Mouse (Mus musculus): Measurements from ENCODE around the gene Notch3. TPM values are rescaled to one million over a fixed set of nuclear protein-coding genes. Genes with fewer than 3 reads are reported as not detected.
A peak's percentile ranks its signal among the peaks of the same experiment; 100 is the strongest.
"Not testable (repeated sequence)": the region's sequence is repeated elsewhere in the genome, so short reads cannot be mapped to it uniquely, and the experiment has no call there.

The Notch3 gene
- polyA plus RNA-seq, 1 experiment from 2014 or later, result 7.6 TPM

- peak overlapping the region; percentile 91 for H3K4me2 ChIP-seq
- peaks cover 53% of the 10 kb centered on the region for H3K27me3 ChIP-seq
- H3K36me3 ChIP-seq; H3K9me3 ChIP-seq; H3K27ac ChIP-seq (replicated peaks): not testable (repeated sequence)
- H3K9ac ChIP-seq, result peak overlapping the region; percentile 65
- H3K4me1 ChIP-seq (replicated peaks), result peaks cover 30% of the 10 kb centered on the region
- 62% methylated on average over 5 of the region's 5 CpGs for WGBS
- peak overlapping the region; percentile 47 for H3K4me3 ChIP-seq
- ATAC-seq (ENCODE audit: low read depth), result 0 out of 2 replicates have a peak, but pooled peaks have one; percentile 2
Observed at GRCm38 (mm10) chr17:32114486-32114885, 52.2 kb downstream of the Notch3 start.

- H3K27ac ChIP-seq (replicated peaks), result no peak overlapping the region
- WGBS, result 1% methylated on average over 56 of the region's 56 CpGs
- H3K27me3 ChIP-seq, result peaks cover 54% of the 10 kb centered on the region
- peak overlapping the region; percentile 47 for H3K4me3 ChIP-seq
- no peaks in the 10 kb centered on the region for H3K9me3 ChIP-seq
- no peaks in the 10 kb centered on the region for H3K36me3 ChIP-seq
- peak overlapping the region; percentile 65 for H3K9ac ChIP-seq
- peaks cover 30% of the 10 kb centered on the region for H3K4me1 ChIP-seq (replicated peaks)
- peak overlapping the region; percentile 91 for H3K4me2 ChIP-seq
- ATAC-seq (ENCODE audit: low read depth), result peak; percentile 52; the same call in 1 of the 2 replicates
Observed at GRCm38 (mm10) chr17:32113523-32114421, 52.9 kb downstream of the Notch3 start.

- 8% methylated on average over 8 of the region's 8 CpGs for WGBS
- H3K36me3 ChIP-seq, result no peaks in the 10 kb centered on the region
- H3K4me1 ChIP-seq (replicated peaks), result peaks cover 25% of the 10 kb centered on the region
- peak overlapping the region; percentile 65; the same call in 1 of the 2 replicates for H3K9ac ChIP-seq
- no peaks in the 10 kb centered on the region for H3K9me3 ChIP-seq
- ATAC-seq (ENCODE audit: low read depth), result 0 out of 2 replicates have a peak, but pooled peaks have one; percentile 8
- H3K4me2 ChIP-seq, result peak overlapping the region; percentile 91
- H3K27me3 ChIP-seq, result peaks cover 54% of the 10 kb centered on the region
- H3K27ac ChIP-seq (replicated peaks), result no peak overlapping the region
- peak overlapping the region; percentile 47 for H3K4me3 ChIP-seq
Observed at GRCm38 (mm10) chr17:32113255-32113522, 53.5 kb downstream of the Notch3 start.

GRCm38 (mm10) chr17:32112434-32113254, 54.0 kb downstream of the Notch3 start:
- ATAC-seq (ENCODE audit: low read depth), result no peak
- H3K9me3 ChIP-seq, result no peaks in the 10 kb centered on the region
- peak overlapping the region; percentile 91 for H3K4me2 ChIP-seq
- no peaks in the 10 kb centered on the region for H3K36me3 ChIP-seq
- H3K27ac ChIP-seq (replicated peaks), result no peak overlapping the region
- H3K4me1 ChIP-seq (replicated peaks), result peaks cover 20% of the 10 kb centered on the region
- WGBS, result 67% methylated on average over 8 of the region's 8 CpGs
- H3K27me3 ChIP-seq, result peaks cover 54% of the 10 kb centered on the region
- no peak overlapping the region for H3K4me3 ChIP-seq
- no peak overlapping the region for H3K9ac ChIP-seq

GRCm38 (mm10) chr17:32110980-32111780, 55.5 kb downstream of the Notch3 start:
- no peak overlapping the region for H3K4me2 ChIP-seq
- no peak for ATAC-seq (ENCODE audit: low read depth)
- H3K4me1 ChIP-seq (replicated peaks), result peaks cover 17% of the 10 kb centered on the region
- no peaks in the 10 kb centered on the region for H3K9me3 ChIP-seq
- peaks cover 43% of the 10 kb centered on the region for H3K27me3 ChIP-seq
- H3K4me3 ChIP-seq, result no peak overlapping the region
- H3K27ac ChIP-seq (replicated peaks), result no peak overlapping the region
- 80% methylated on average over 10 of the region's 10 CpGs for WGBS
- H3K9ac ChIP-seq, result no peak overlapping the region
- no peaks in the 10 kb centered on the region for H3K36me3 ChIP-seq

GRCm38 (mm10) chr17:32110424-32110823, 56.2 kb downstream of the Notch3 start:
- 55% methylated on average over 2 of the region's 2 CpGs for WGBS

GRCm38 (mm10) chr17:32109201-32109940, 57.3 kb downstream of the Notch3 start:
- Histone ChIP-seq H3K27me3 (peaks cover 33% of the 10 kb centered on the region), H3K36me3 (no peaks in the 10 kb centered on the region), H3K4me1 (replicated peaks) (peaks cover 15% of the 10 kb centered on the region), H3K9me3 (no peaks in the 10 kb centered on the region), H3K9ac (no peak overlapping the region), H3K4me2 (no peak overlapping the region), H3K27ac (replicated peaks) (no peak overlapping the region), H3K4me3 (no peak overlapping the region)
- ATAC-seq (ENCODE audit: low read depth), result no peak
- WGBS, result 77% methylated on average over 6 of the region's 6 CpGs

More at GRCm38 (mm10) chr17:32110424-32110823, 56.2 kb downstream of the Notch3 start:
- Histone ChIP-seq H3K36me3 (no peaks in the 10 kb centered on the region), H3K4me3 (no peak overlapping the region), H3K4me1 (replicated peaks) (peaks cover 17% of the 10 kb centered on the region), H3K9me3 (no peaks in the 10 kb centered on the region), H3K27ac (replicated peaks) (no peak overlapping the region), H3K27me3 (peaks cover 35% of the 10 kb centered on the region), H3K4me2 (no peak overlapping the region), H3K9ac (no peak overlapping the region)
- no peak for ATAC-seq (ENCODE audit: low read depth)

- ATAC-seq (ENCODE audit: low read depth); H3K4me1 ChIP-seq (replicated peaks): not testable (repeated sequence)
Observed at GRCm38 (mm10) chr17:32108320-32109011, 58.2 kb downstream of the Notch3 start.

GRCm38 (mm10) chr17:32107877-32108276, 58.8 kb downstream of the Notch3 start:
- Histone ChIP-seq H3K27ac (replicated peaks) (no peak overlapping the region), H3K4me3 (no peak overlapping the region), H3K4me2 (no peak overlapping the region), H3K36me3 (no peaks in the 10 kb centered on the region), H3K27me3 (peaks cover 23% of the 10 kb centered on the region), H3K9me3 (no peaks in the 10 kb centered on the region), H3K9ac (no peak overlapping the region), H3K4me1 (replicated peaks) (0 out of 2 replicates have a peak, but pooled peaks cover under 1% of the 10 kb centered on the region)
- no peak for ATAC-seq (ENCODE audit: low read depth)
- WGBS, result 77% methylated on average over 5 of the region's 5 CpGs

More at GRCm38 (mm10) chr17:32108320-32109011, 58.2 kb downstream of the Notch3 start:
- H3K27ac ChIP-seq (replicated peaks); H3K4me2 ChIP-seq; H3K36me3 ChIP-seq; H3K4me3 ChIP-seq; H3K9ac ChIP-seq; H3K9me3 ChIP-seq: not testable (repeated sequence)
- peaks cover 25% of the 10 kb centered on the region for H3K27me3 ChIP-seq
- 81% methylated on average over 5 of the region's 5 CpGs for WGBS

- Histone ChIP-seq H3K36me3 (no peaks in the 10 kb centered on the region), H3K4me3 (no peak overlapping the region), H3K9ac (no peak overlapping the region), H3K4me1 (replicated peaks) (no peaks in the 10 kb centered on the region), H3K27me3 (peaks cover 26% of the 10 kb centered on the region; the same call in 1 of the 2 replicates), H3K27ac (replicated peaks) (no peak overlapping the region), H3K4me2 (no peak overlapping the region), H3K9me3 (no peaks in the 10 kb centered on the region)
- ATAC-seq (ENCODE audit: low read depth), result no peak
- 78% methylated on average over 2 of the region's 2 CpGs for WGBS
Observed at GRCm38 (mm10) chr17:32106358-32106757, 60.3 kb downstream of the Notch3 start.
